Comparison of ENCODE assay signal across 22 mouse cellular contexts in the genomic region with DNA sequence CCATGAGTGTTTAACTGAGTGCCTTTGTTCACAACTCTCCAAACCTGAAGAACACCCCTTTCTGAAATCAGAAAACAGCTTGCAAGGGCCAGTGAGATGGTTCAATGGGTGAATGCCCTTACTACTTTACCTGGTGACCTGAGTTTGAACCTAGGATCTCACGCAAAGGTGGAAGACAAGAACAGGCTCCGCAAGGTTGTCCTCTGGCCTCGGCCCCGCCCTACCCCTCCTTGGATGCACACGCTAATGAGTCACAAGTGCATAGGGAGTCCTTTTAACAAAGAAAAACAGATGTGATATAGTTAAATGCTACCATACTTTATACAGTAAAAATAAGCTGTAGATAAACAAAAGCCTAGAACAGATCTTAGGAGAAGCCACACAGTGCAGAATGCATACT. TPM values are rescaled to one million over a fixed set of nuclear protein-coding genes. Genes with fewer than 3 reads are reported as not detected.
A peak's percentile ranks its signal among the peaks of the same experiment; 100 is the strongest.
DNase-seq lines count a peak whose midpoint lies in the region; ATAC-seq and TF ChIP-seq lines count a peak whose summit lies in the region.
"Had no signal": no experiment of that assay in that cellular context is flagged by ENCODE, and none has a peak within 500 bp of the region (broad histone marks: within the 10 kb centered on the region; RNA-seq: fewer than 3 reads in every experiment).

No protein-coding gene starts in this region.

- no peak for TF ChIP-seq POLR2A in ES-Bruce4 (IDR thresholded peaks at IDR 0.05; ENCODE audit: insufficient read depth, low read length)

- H3K36me3 ChIP-seq in ES-Bruce4 (ENCODE audit: control insufficient read depth, insufficient read depth, low read length, poor library complexity, severe bottlenecking), result no peaks in the 10 kb centered on the region
- H3K36me3 ChIP-seq in intestine, embryonic 16.5 days (ENCODE audit: control insufficient read depth, insufficient read depth, low read length), result no peaks in the 10 kb centered on the region
- H3K36me3 ChIP-seq in stomach, postnatal 0 days (ENCODE audit: control insufficient read depth, insufficient read depth, low read length), result 0 out of 2 replicates have a peak, but pooled peaks cover 3% of the 10 kb centered on the region
- peaks cover 5% of the 10 kb centered on the region; the same call in 1 of the 2 replicates for H3K36me3 ChIP-seq in kidney, embryonic 15.5 days
- H3K36me3 ChIP-seq: forebrain, embryonic 15.5 days had no signal

- H3K9ac ChIP-seq in ES-Bruce4 (ENCODE audit: low read depth, poor library complexity, severe bottlenecking), result no peak overlapping the region
- no peak overlapping the region for H3K9ac ChIP-seq in intestine, embryonic 16.5 days (ENCODE audit: low read depth, low read length)
- no peak overlapping the region for H3K9ac ChIP-seq in stomach, postnatal 0 days (ENCODE audit: low read length)
- H3K9ac ChIP-seq in kidney, embryonic 15.5 days, result no peak overlapping the region
- H3K9ac ChIP-seq: embryonic facial prominence, embryonic 12.5 days; forebrain, embryonic 13.5 days; forebrain, embryonic 15.5 days had no signal

- no peaks in the 10 kb centered on the region for H3K9me3 ChIP-seq in ES-Bruce4 (replicated peaks; ENCODE audit: control insufficient read depth, insufficient read depth, low read length, poor library complexity, severe bottlenecking)
- H3K9me3 ChIP-seq in intestine, embryonic 16.5 days (ENCODE audit: control insufficient read depth, low read length), result no peaks in the 10 kb centered on the region
- H3K9me3 ChIP-seq in stomach, postnatal 0 days (ENCODE audit: control insufficient read depth, low read length), result no peaks in the 10 kb centered on the region
- H3K9me3 ChIP-seq in kidney, embryonic 15.5 days (replicated peaks), result no peaks in the 10 kb centered on the region
- H3K9me3 ChIP-seq: embryonic facial prominence, embryonic 10.5 days; embryonic facial prominence, embryonic 12.5 days; forebrain, embryonic 13.5 days; forebrain, embryonic 15.5 days; G1E had no signal

- WGBS in intestine, embryonic 16.5 days, result 72% methylated on average over 5 of the region's 5 CpGs
- 73% methylated on average over 5 of the region's 5 CpGs for WGBS in stomach, postnatal 0 days
- 86% methylated on average over 5 of the region's 5 CpGs for WGBS in kidney, embryonic 15.5 days

- no peak for TF ChIP-seq CTCF in ES-Bruce4 (IDR thresholded peaks at IDR 0.05; ENCODE audit: low read depth, low read length)
- no peak for TF ChIP-seq CTCF in stomach, postnatal 0 days (IDR thresholded peaks at IDR 0.05; ENCODE audit: low read depth)

- no peaks in the 10 kb centered on the region for H3K27me3 ChIP-seq in ES-Bruce4 (ENCODE audit: control insufficient read depth, insufficient read depth, low read length, poor library complexity, severe bottlenecking)
- H3K27me3 ChIP-seq in intestine, embryonic 16.5 days (replicated peaks; ENCODE audit: control insufficient read depth, insufficient read depth, low read length), result no peaks in the 10 kb centered on the region
- H3K27me3 ChIP-seq in stomach, postnatal 0 days (ENCODE audit: control insufficient read depth, insufficient read depth, low read length), result no peaks in the 10 kb centered on the region
- H3K27me3 ChIP-seq in kidney, embryonic 15.5 days, result no peaks in the 10 kb centered on the region
- H3K27me3 ChIP-seq: embryonic facial prominence, embryonic 12.5 days; forebrain, embryonic 13.5 days; forebrain, embryonic 15.5 days; Patski had no signal

- H3K27ac ChIP-seq in ES-Bruce4 (ENCODE audit: insufficient read depth, low read length), result no peak overlapping the region
- no peak overlapping the region for H3K27ac ChIP-seq in intestine, embryonic 16.5 days (ENCODE audit: low read length)
- H3K27ac ChIP-seq in stomach, postnatal 0 days (replicated peaks), result peak overlapping the region; percentile 49
- no peak overlapping the region for H3K27ac ChIP-seq in kidney, embryonic 15.5 days
- H3K27ac ChIP-seq: embryonic facial prominence, embryonic 10.5 days; embryonic facial prominence, embryonic 12.5 days; forebrain, embryonic 13.5 days; forebrain, embryonic 15.5 days had no signal

- H3K4me2 ChIP-seq in intestine, embryonic 16.5 days (ENCODE audit: low read depth, low read length), result no peak overlapping the region
- H3K4me2 ChIP-seq in stomach, postnatal 0 days (replicated peaks; ENCODE audit: low read depth), result no peak overlapping the region
- H3K4me2 ChIP-seq in kidney, embryonic 15.5 days, result no peak overlapping the region
- H3K4me2 ChIP-seq: embryonic facial prominence, embryonic 12.5 days; forebrain, embryonic 13.5 days; forebrain, embryonic 15.5 days had no signal

- H3K4me1 ChIP-seq in ES-Bruce4 (ENCODE audit: control insufficient read depth, insufficient read depth, low read length), result peaks cover 4% of the 10 kb centered on the region
- H3K4me1 ChIP-seq in intestine, embryonic 16.5 days (ENCODE audit: control insufficient read depth, insufficient read depth, low read length), result no peaks in the 10 kb centered on the region
- no peaks in the 10 kb centered on the region for H3K4me1 ChIP-seq in stomach, postnatal 0 days (replicated peaks; ENCODE audit: control insufficient read depth, insufficient read depth)
- H3K4me1 ChIP-seq in kidney, embryonic 15.5 days, result peaks cover 15% of the 10 kb centered on the region; the same call in 1 of the 2 replicates
- H3K4me1 ChIP-seq: embryonic facial prominence, embryonic 10.5 days; embryonic facial prominence, embryonic 12.5 days; forebrain, embryonic 13.5 days; forebrain, embryonic 15.5 days had no signal

- H3K4me3 ChIP-seq in ES-Bruce4 (ENCODE audit: low read depth, low read length), result no peak overlapping the region
- H3K4me3 ChIP-seq in intestine, embryonic 16.5 days (ENCODE audit: low read length), result no peak overlapping the region
- no peak overlapping the region for H3K4me3 ChIP-seq in stomach, postnatal 0 days (ENCODE audit: low read depth, low read length)
- H3K4me3 ChIP-seq in kidney, embryonic 15.5 days (replicated peaks), result no peak overlapping the region
- H3K4me3 ChIP-seq: embryonic facial prominence, embryonic 10.5 days; embryonic facial prominence, embryonic 12.5 days; forebrain, embryonic 13.5 days; forebrain, embryonic 15.5 days had no signal

- ATAC-seq in intestine, embryonic 16.5 days, result peak; percentile 52; the same call in 1 of the 2 replicates
- ATAC-seq in stomach, postnatal 0 days (ENCODE audit: low FRiP score, low TSS enrichment), result peak; percentile 88
- ATAC-seq in kidney, embryonic 15.5 days (replicated peaks; ENCODE audit: low FRiP score), result no peak
- ATAC-seq: activated CD4-positive, CD25-positive, alpha-beta regulatory T cell, adult 4 months; forebrain, embryonic 13.5 days; forebrain, embryonic 15.5 days; Patski had no signal

- peak; percentile 68 for DNase-seq in urinary bladder, postnatal 14 days (ENCODE audit: low spot score)
- no peak for DNase-seq in urinary bladder, postnatal 10 days (ENCODE audit: low spot score)
- peak; percentile 67 for DNase-seq in stomach, postnatal 0 days (ENCODE audit: low spot score)
- no peak for DNase-seq in layer of hippocampus, adult 9-10 months (ENCODE audit: low spot score)
- DNase-seq: adrenal gland, adult 8-10 months; adrenal gland, postnatal 14 days; adrenal gland, postnatal 36 days; cerebellum, adult 11-12 months; cerebellum, adult 2 months; cerebellum, adult 9-10 months; cerebellum, postnatal 10 days; cerebellum, postnatal 25 days had no signal

- peak; percentile 46; the same call in 1 of the 2 replicates for TF ChIP-seq EP300 in ES-Bruce4 (IDR thresholded peaks at IDR 0.05; ENCODE audit: insufficient read depth, low read depth, low read length)
- TF ChIP-seq EP300 in stomach, postnatal 0 days (optimal IDR thresholded peaks at IDR 0.05), result no peak

RNA-seq across cellular contexts. Expression of a gene that starts 41.9 kb away (rescaled TPM):
- polyA plus RNA-seq in ES-Bruce4 (2011; ENCODE audit: insufficient read depth, insufficient read length, low read depth, missing spikeins), result 29.3 and 29.6 TPM in 2 replicates
- polyA plus RNA-seq in intestine, embryonic 16.5 days (2015; fragmentation: Nextera tagmentation; extraction: Ambion mirVana), result 26.6 and 27.6 TPM in 2 replicates
- 17.4 and 19.0 TPM in 2 replicates for polyA plus RNA-seq in stomach, postnatal 0 days (2015; fragmentation: Nextera tagmentation; extraction: Ambion mirVana)
- 27.1 and 30.2 TPM in 2 replicates for polyA plus RNA-seq in kidney, embryonic 15.5 days (2015; fragmentation: Nextera tagmentation; extraction: Ambion mirVana)

Comparison
In these comparisons a context has a peak if more than half of its experiments do, and no peak if none do; other contexts are left out.
1. DNase-seq: peak in urinary bladder, postnatal 14 days (single experiment) and stomach, postnatal 0 days (single experiment); none in urinary bladder, postnatal 10 days (single experiment) and layer of hippocampus, adult 9-10 months (single experiment).